Mouse (Mus musculus) lung, adult 2 months (tissue): ENCODE measurements around the gene Ifi209.
"Not testable (repeated sequence)": the region's sequence is repeated elsewhere in the genome, so short reads cannot be mapped to it uniquely, and the experiment has no call there.

ENCODE experiments used
- CTCF ChIP-seq: fragments of 200-500 bp; IDR thresholded peaks from 2 replicates; pipeline ENCODE4 v1.5.1; 2011; ENCODE audit warnings: mild to moderate bottlenecking, low read length, control low read depth; ENCODE audit not compliant: insufficient read depth
- POLR2A ChIP-seq: fragments of 200-500 bp; IDR thresholded peaks from 2 replicates; pipeline ENCODE4 v1.6.1; 2011; ENCODE audit warnings: low read depth, mild to moderate bottlenecking, control low read depth, low read length, borderline replicate concordance; ENCODE audit errors: extremely low read depth

GRCm38 (mm10) chr1:173610291-173610690, 20.4 kb upstream of the Ifi209 start:
- TF ChIP-seq CTCF, POLR2A: not testable (repeated sequence)
